ENCODE assay signal across 23 mouse cellular contexts in genomic region chr14:107849688-107850087, GRCm38 (mm10).
DNase-seq lines count a peak whose midpoint lies in the region; ATAC-seq and TF ChIP-seq lines count a peak whose summit lies in the region.
"Had no signal": no experiment of that assay in that cellular context is flagged by ENCODE, and none has a peak within 500 bp of the region (broad histone marks: within the 10 kb centered on the region; RNA-seq: fewer than 3 reads in every experiment).

No protein-coding gene starts in this region.

- peak; percentile 26; the same call in 1 of the 2 replicates for ATAC-seq in cerebellum, adult (ENCODE audit: insufficient number of reproducible peaks, low FRiP score, low TSS enrichment)
- ATAC-seq in hindbrain, embryonic 13.5 days (ENCODE audit: low FRiP score) = peak; percentile 49; the same call in 1 of the 2 replicates
- ATAC-seq: activated CD4-positive, CD25-positive, alpha-beta regulatory T cell, adult 4 months; forebrain, embryonic 13.5 days; intestine, embryonic 16.5 days had no signal

- no peak overlapping the region for H3K4me2 ChIP-seq in hindbrain, embryonic 13.5 days
- H3K4me2 ChIP-seq: forebrain, embryonic 13.5 days; hindbrain, embryonic 14.5 days; limb, embryonic 15.5 days; liver, embryonic 15.5 days; neural tube, embryonic 15.5 days had no signal

- no peak for TF ChIP-seq POLR2A in brain, embryonic 14.5 days (IDR thresholded peaks at IDR 0.05; ENCODE audit: borderline replicate concordance, extremely low read depth, insufficient read depth, insufficient read length, poor library complexity, severe bottlenecking)

- no peaks in the 10 kb centered on the region for H3K4me1 ChIP-seq in hindbrain, embryonic 13.5 days (replicated peaks)
- H3K4me1 ChIP-seq in hindbrain, embryonic 10.5 days (replicated peaks) = no peaks in the 10 kb centered on the region
- H3K4me1 ChIP-seq: embryonic facial prominence, embryonic 10.5 days; limb, embryonic 15.5 days; liver, embryonic 15.5 days; neural tube, embryonic 15.5 days had no signal

- 67% methylated on average over 7 of the region's 7 CpGs for WGBS in hindbrain, embryonic 13.5 days
- WGBS in hindbrain, embryonic 10.5 days = 82% methylated on average over 7 of the region's 7 CpGs

- H3K36me3 ChIP-seq in hindbrain, embryonic 13.5 days = no peaks in the 10 kb centered on the region
- no peaks in the 10 kb centered on the region for H3K36me3 ChIP-seq in hindbrain, embryonic 10.5 days
- H3K36me3 ChIP-seq: embryonic facial prominence, embryonic 10.5 days; limb, embryonic 15.5 days; liver, embryonic 15.5 days; neural tube, embryonic 15.5 days had no signal

- H3K4me3 ChIP-seq in hindbrain, embryonic 13.5 days = no peak overlapping the region
- H3K4me3 ChIP-seq in hindbrain, embryonic 10.5 days = no peak overlapping the region
- H3K4me3 ChIP-seq: embryonic facial prominence, embryonic 10.5 days; forebrain, embryonic 13.5 days; limb, embryonic 15.5 days; liver, embryonic 15.5 days; neural tube, embryonic 15.5 days had no signal

- H3K27me3 ChIP-seq in hindbrain, embryonic 13.5 days = no peaks in the 10 kb centered on the region
- H3K27me3 ChIP-seq in hindbrain, embryonic 10.5 days (ENCODE audit: insufficient read depth, poor library complexity, severe bottlenecking) = no peaks in the 10 kb centered on the region
- H3K27me3 ChIP-seq: CH12.LX; forebrain, embryonic 13.5 days; limb, embryonic 15.5 days; liver, embryonic 15.5 days; neural tube, embryonic 15.5 days had no signal

- no peak for DNase-seq in cerebellum, adult 9-10 months
- no peak for DNase-seq in hindbrain, embryonic 10.5 days (ENCODE audit: low spot score)
- DNase-seq in right cerebral cortex, postnatal 14 days = peak; percentile 3
- no peak for DNase-seq in right cerebral cortex, adult 18-20 months
- peak; percentile 30 for DNase-seq in brain, embryonic 14.5 days (ENCODE audit: low read depth)
- DNase-seq in left cerebral cortex, adult 9 months (ENCODE audit: low spot score in 2 of 2) = no peak
- DNase-seq: adrenal gland, postnatal 14 days; cerebellum, adult 11-12 months; gastrocnemius, postnatal 25 days; lung, postnatal 10 days; midbrain, embryonic 14.5 days; thymus, postnatal 36 days had no signal

- no peak overlapping the region for H3K9ac ChIP-seq in hindbrain, embryonic 13.5 days
- H3K9ac ChIP-seq: forebrain, embryonic 13.5 days; hindbrain, embryonic 14.5 days; limb, embryonic 15.5 days; liver, embryonic 15.5 days; neural tube, embryonic 15.5 days had no signal

- TF ChIP-seq CTCF in brain, embryonic 14.5 days (IDR thresholded peaks at IDR 0.05; ENCODE audit: borderline replicate concordance, extremely low read depth, insufficient read depth, insufficient read length) = no peak

- H3K9me3 ChIP-seq in hindbrain, embryonic 13.5 days = no peaks in the 10 kb centered on the region
- no peaks in the 10 kb centered on the region for H3K9me3 ChIP-seq in hindbrain, embryonic 10.5 days
- H3K9me3 ChIP-seq: embryonic facial prominence, embryonic 10.5 days; forebrain, embryonic 13.5 days; limb, embryonic 15.5 days; liver, embryonic 15.5 days; neural tube, embryonic 15.5 days had no signal

- H3K27ac ChIP-seq in hindbrain, embryonic 13.5 days = no peak overlapping the region
- no peak overlapping the region for H3K27ac ChIP-seq in hindbrain, embryonic 10.5 days
- H3K27ac ChIP-seq: embryonic facial prominence, embryonic 10.5 days; forebrain, embryonic 13.5 days; hindbrain, embryonic 14.5 days; limb, embryonic 15.5 days; liver, embryonic 15.5 days; neural tube, embryonic 15.5 days had no signal

Comparison
In these comparisons a context has a peak if more than half of its experiments do, and no peak if none do; other contexts are left out.
1. DNase-seq: peak in right cerebral cortex, postnatal 14 days (single experiment) and brain, embryonic 14.5 days (single experiment); none in cerebellum, adult 9-10 months (single experiment), hindbrain, embryonic 10.5 days (single experiment), right cerebral cortex, adult 18-20 months (single experiment) and left cerebral cortex, adult 9 months (0 of 2).